Mouse (Mus musculus) neural tube, embryonic 12.5 days (tissue): ENCODE data around the gene A630095N17Rik. TPM values are rescaled to one million over a fixed set of nuclear protein-coding genes. Genes with fewer than 3 reads are reported as not detected.
A peak's percentile ranks its signal among the peaks of the same experiment; 100 is the strongest.
"Not testable (repeated sequence)": the region's sequence is repeated elsewhere in the genome, so short reads cannot be mapped to it uniquely, and the experiment has no call there.

Experiments used
- ATAC-seq: fragments of 200-750 bp; cut with Nextera tagmentation; 2 replicates; pipeline ENCODE4 v1.8.0; 2017; ENCODE audit warnings: low read depth, mild to moderate bottlenecking, moderate TSS enrichment, moderate library complexity; ENCODE audit not compliant: low FRiP score
- H3K27ac ChIP-seq: fragments of 300-500 bp; sonication (generic); 2 replicates; pipeline ENCODE4 v1.5.1; 2016
- H3K27me3 ChIP-seq: fragments of 300-500 bp; sonication (generic); replicated peaks from 2 replicates; pipeline ENCODE4 v1.6.1; 2016; ENCODE audit warnings: mild to moderate bottlenecking
- H3K36me3 ChIP-seq: fragments of 300-500 bp; sonication (generic); 2 replicates; pipeline ENCODE4 v1.6.1; 2016; ENCODE audit warnings: mild to moderate bottlenecking
- H3K4me1 ChIP-seq: fragments of 300-500 bp; sonication (generic); 2 replicates; pipeline ENCODE4 v1.6.1; 2016
- H3K4me2 ChIP-seq: fragments of 300-500 bp; sonication (generic); replicated peaks from 2 replicates; pipeline ENCODE4 v1.6.1; 2016; ENCODE audit warnings: mild to moderate bottlenecking
- H3K4me3 ChIP-seq: fragments of 300-500 bp; sonication (generic); 2 replicates; pipeline ENCODE4 v1.5.1; 2016
- H3K9ac ChIP-seq: fragments of 300-500 bp; sonication (generic); 2 replicates; pipeline ENCODE4 v1.6.1; 2016; ENCODE audit warnings: mild to moderate bottlenecking
- H3K9me3 ChIP-seq: fragments of 300-500 bp; sonication (generic); 2 replicates; pipeline ENCODE4 v1.6.1; 2016; ENCODE audit warnings: mild to moderate bottlenecking
- WGBS: fragments of 180-500 bp; shearing (Covaris S2); methylation state at CpG from one replicate; pipeline ENCODE4 v1.1.7; 2016; 5-methylcytosine and 5-hydroxymethylcytosine counted together
- polyA plus RNA-seq: library from polyadenylated mRNA; unstranded; fragments of >200 nt; fragmentation: Nextera tagmentation; extraction: Ambion mirVana; gene quantifications from 2 replicates; pipeline ENCODE4 v1.2.1, GENCODE M21; 2016

Gene A630095N17Rik
- polyA plus RNA-seq, 1 experiment from 2014 or later: not detected

GRCm38 (mm10) chr1:75234606-75235005, 2.7 kb upstream of the A630095N17Rik start:
- Histone ChIP-seq H3K9ac (no peak overlapping the region), H3K4me2 (no peak overlapping the region), H3K36me3 (0 out of 2 replicates have a peak, but pooled peaks cover 3% of the 10 kb centered on the region), H3K27ac (no peak overlapping the region), H3K4me1 (peaks cover 13% of the 10 kb centered on the region), H3K9me3 (no peaks in the 10 kb centered on the region), H3K27me3 (no peaks in the 10 kb centered on the region), H3K4me3 (no peak overlapping the region)
- ATAC-seq: peak; percentile 42
- 2% methylated on average over 8 of the region's 8 CpGs for WGBS

- H3K4me1 ChIP-seq: peaks cover 13% of the 10 kb centered on the region
- ATAC-seq, H3K9ac ChIP-seq, H3K4me2 ChIP-seq, H3K4me3 ChIP-seq, H3K36me3 ChIP-seq, H3K9me3 ChIP-seq, H3K27ac ChIP-seq, H3K27me3 ChIP-seq: not testable (repeated sequence)
- 65% methylated on average over 4 of the region's 4 CpGs for WGBS
Observed at GRCm38 (mm10) chr1:75232489-75232888, 587 bp upstream of the A630095N17Rik start.

DNA sequence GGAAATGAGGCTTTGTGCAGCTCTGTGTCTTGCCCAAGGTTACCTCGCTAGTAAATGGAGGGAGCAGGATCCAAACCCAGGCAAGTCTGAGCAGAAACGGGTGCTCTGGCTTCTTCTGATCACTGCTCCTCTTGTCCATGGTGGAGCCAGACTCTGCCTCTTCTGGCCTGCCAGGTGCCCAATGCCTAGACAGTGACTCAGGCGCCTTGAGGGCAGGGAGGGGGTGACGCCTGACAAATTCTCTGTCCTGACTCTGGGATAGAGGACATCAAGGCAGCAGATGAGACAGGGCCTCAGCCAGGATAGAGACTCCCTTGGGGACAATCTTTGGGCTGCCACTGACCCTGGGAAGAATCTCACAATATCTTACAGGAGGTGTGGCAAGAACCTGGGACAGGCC, 678 bp downstream of the A630095N17Rik start:
- H3K27ac ChIP-seq: no peak overlapping the region
- no peak for ATAC-seq
- no peaks in the 10 kb centered on the region for H3K36me3 ChIP-seq
- no peak overlapping the region for H3K4me2 ChIP-seq
- 75% methylated on average over 4 of the region's 4 CpGs for WGBS
- peaks cover 3% of the 10 kb centered on the region; the same call in 1 of the 2 replicates for H3K4me1 ChIP-seq
- no peak overlapping the region for H3K4me3 ChIP-seq
- no peaks in the 10 kb centered on the region for H3K27me3 ChIP-seq
- no peak overlapping the region for H3K9ac ChIP-seq
- no peaks in the 10 kb centered on the region for H3K9me3 ChIP-seq

DNA sequence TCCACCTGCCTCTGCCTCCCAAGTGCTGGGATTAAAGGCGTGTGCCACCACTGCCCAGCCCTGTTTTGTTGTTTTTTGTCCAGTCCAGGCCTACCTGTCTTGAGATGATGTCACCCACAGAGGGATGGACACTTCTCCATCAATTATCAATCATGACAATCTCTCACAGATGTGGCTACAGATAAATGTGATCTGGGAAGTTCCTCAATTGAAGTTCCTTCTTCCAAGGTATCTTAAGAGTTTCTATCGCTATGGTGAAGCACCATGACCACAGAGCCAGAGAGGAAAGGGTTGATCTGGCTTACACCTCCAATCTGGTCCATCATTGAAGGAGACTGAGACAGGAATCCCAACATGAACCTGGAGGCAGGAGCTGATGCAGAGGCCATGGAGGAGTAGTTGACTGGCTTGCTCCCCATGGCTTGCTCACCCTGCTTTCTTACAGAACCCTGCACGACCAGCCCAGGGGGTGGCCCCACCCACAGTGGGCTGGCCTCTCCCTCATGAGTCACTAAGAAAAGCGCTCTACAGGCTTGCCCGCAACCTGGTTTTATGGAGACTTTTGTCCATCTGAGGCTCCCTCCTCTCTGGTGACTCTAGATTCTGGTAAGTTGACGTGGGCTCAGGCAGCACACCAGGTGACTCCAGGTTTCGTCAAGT, 1.4 kb downstream of the A630095N17Rik start:
- Histone ChIP-seq H3K27ac (no peak overlapping the region), H3K4me2 (no peak overlapping the region), H3K9me3 (no peaks in the 10 kb centered on the region), H3K9ac (no peak overlapping the region), H3K4me1 (no peaks in the 10 kb centered on the region), H3K36me3 (no peaks in the 10 kb centered on the region), H3K27me3 (no peaks in the 10 kb centered on the region), H3K4me3 (no peak overlapping the region)
- WGBS: 73% methylated on average over 7 of the region's 7 CpGs
- no peak for ATAC-seq

- ATAC-seq: no peak
- no peak overlapping the region for H3K4me3 ChIP-seq
- no peaks in the 10 kb centered on the region for H3K36me3 ChIP-seq
- 77% methylated on average over 4 of the region's 4 CpGs for WGBS
- no peak overlapping the region for H3K4me2 ChIP-seq
- H3K27ac ChIP-seq: no peak overlapping the region
- H3K9ac ChIP-seq: no peak overlapping the region
- no peaks in the 10 kb centered on the region for H3K4me1 ChIP-seq
- H3K9me3 ChIP-seq: no peaks in the 10 kb centered on the region
- no peaks in the 10 kb centered on the region for H3K27me3 ChIP-seq
Observed at GRCm38 (mm10) chr1:75229158-75229557, 2.7 kb downstream of the A630095N17Rik start.

DNA sequence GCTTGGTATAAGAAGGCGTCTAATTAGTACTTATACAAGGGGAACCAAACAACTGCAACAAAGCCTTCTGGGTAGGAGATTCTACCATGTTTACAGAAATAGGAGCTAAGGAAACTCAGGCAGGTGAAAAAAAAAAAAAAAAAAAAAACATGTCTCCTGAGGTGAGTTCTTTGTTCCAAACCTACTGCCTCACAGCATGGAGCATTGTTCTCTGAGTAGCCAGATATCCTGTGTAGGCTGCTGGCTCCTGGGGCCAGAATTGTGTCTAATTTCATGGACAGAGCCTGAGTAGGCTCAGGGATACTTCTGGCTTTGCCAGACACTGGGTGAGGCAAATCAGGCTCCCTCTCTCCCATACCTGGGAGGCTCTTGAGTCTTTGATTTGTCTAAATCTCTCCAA, 4.2 kb downstream of the A630095N17Rik start:
- H3K36me3 ChIP-seq: no peaks in the 10 kb centered on the region
- H3K9me3 ChIP-seq: no peaks in the 10 kb centered on the region
- no peak overlapping the region for H3K4me3 ChIP-seq
- H3K27me3 ChIP-seq: 0 out of 2 replicates have a peak, but pooled peaks cover 11% of the 10 kb centered on the region
- H3K9ac ChIP-seq: no peak overlapping the region
- no peak for ATAC-seq
- H3K4me1 ChIP-seq: no peaks in the 10 kb centered on the region
- H3K27ac ChIP-seq: no peak overlapping the region
- WGBS: 80% methylated on average over 1 of the region's 1 CpGs
- H3K4me2 ChIP-seq: no peak overlapping the region

DNA sequence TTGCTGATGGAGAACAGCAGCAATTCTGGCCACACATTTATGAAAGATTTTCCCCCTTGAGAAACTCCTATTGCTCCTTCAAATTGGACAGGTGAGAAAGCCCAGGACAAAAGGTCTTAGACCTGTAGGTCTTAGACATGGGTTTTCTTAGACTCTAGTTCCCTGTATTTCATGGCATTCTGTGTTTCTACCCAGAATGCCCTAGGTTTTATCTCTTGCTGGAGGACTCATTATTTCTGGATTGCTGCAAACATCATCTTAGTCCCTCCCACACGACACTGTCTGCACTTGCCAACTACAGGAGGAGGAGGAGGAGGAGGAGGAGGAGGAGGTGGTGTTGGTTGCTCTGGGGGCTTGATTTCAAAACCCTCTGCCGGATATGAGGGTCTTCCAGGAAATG, 5.8 kb downstream of the A630095N17Rik start:
- H3K27ac ChIP-seq: no peak overlapping the region
- ATAC-seq: no peak
- H3K9me3 ChIP-seq: no peaks in the 10 kb centered on the region
- H3K4me2 ChIP-seq: no peak overlapping the region
- no peak overlapping the region for H3K4me3 ChIP-seq
- H3K9ac ChIP-seq: no peak overlapping the region
- peaks cover 21% of the 10 kb centered on the region for H3K27me3 ChIP-seq
- no peaks in the 10 kb centered on the region for H3K36me3 ChIP-seq
- 74% methylated on average over 2 of the region's 2 CpGs for WGBS
- H3K4me1 ChIP-seq: no peaks in the 10 kb centered on the region

DNA sequence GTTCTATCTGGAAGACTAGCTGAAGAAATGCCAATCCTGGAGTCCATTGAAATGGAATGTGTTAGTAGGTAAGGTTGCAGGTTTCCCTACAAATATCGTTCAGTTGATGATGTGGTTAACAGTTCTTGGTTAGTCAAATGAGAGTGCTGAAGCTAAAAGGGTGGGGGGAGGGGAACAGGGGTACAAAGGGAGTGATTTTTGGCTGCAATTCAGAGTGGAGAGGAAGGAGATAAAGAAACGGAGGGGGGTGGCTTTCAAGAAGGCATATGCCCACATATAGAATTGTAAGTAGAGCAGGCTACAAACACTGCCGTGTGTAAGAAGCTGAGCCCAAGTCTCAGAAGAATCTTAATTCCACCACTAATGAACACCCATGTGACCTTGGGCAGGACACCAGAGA, 6.4 kb downstream of the A630095N17Rik start:
- H3K36me3 ChIP-seq: no peaks in the 10 kb centered on the region
- no peak overlapping the region for H3K9ac ChIP-seq
- 74% methylated on average over 3 of the region's 3 CpGs for WGBS
- H3K9me3 ChIP-seq: no peaks in the 10 kb centered on the region
- no peak for ATAC-seq
- H3K27me3 ChIP-seq: peaks cover 27% of the 10 kb centered on the region
- no peak overlapping the region for H3K4me2 ChIP-seq
- no peak overlapping the region for H3K27ac ChIP-seq
- H3K4me3 ChIP-seq: no peak overlapping the region
- no peaks in the 10 kb centered on the region for H3K4me1 ChIP-seq

GRCm38 (mm10) chr1:75223532-75223931, 8.4 kb downstream of the A630095N17Rik start:
- H3K27me3 ChIP-seq: peaks cover 47% of the 10 kb centered on the region
- no peak overlapping the region for H3K4me2 ChIP-seq
- H3K9me3 ChIP-seq: no peaks in the 10 kb centered on the region
- H3K9ac ChIP-seq: no peak overlapping the region
- H3K4me3 ChIP-seq: no peak overlapping the region
- H3K4me1 ChIP-seq: peaks cover 11% of the 10 kb centered on the region
- WGBS: 71% methylated on average over 6 of the region's 6 CpGs
- H3K36me3 ChIP-seq: no peaks in the 10 kb centered on the region
- no peak for ATAC-seq
- no peak overlapping the region for H3K27ac ChIP-seq

DNA sequence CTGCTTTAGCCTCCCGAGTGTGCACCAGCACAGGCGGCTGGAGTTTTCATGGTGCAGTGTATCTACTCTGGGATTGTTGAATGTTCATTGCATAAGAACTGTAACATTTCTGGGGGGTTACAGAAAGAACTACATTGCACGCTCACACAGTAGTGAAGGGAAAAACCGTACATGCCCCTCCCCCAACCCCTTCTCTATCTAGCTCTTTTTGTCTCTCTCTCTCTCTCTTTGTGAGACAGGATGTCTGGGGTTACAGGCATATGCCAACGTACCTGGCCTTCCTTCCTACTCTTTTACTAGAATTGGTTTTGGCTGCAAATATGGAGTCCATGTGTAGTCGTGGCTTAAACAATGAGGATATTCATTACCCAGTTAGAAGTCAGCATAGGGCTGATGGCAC, 9.0 kb downstream of the A630095N17Rik start:
- H3K27me3 ChIP-seq: peaks cover 53% of the 10 kb centered on the region
- H3K36me3 ChIP-seq: no peaks in the 10 kb centered on the region
- peaks cover 17% of the 10 kb centered on the region for H3K4me1 ChIP-seq
- no peak overlapping the region for H3K4me2 ChIP-seq
- H3K4me3 ChIP-seq: no peak overlapping the region
- ATAC-seq: no peak
- no peaks in the 10 kb centered on the region for H3K9me3 ChIP-seq
- H3K27ac ChIP-seq: no peak overlapping the region
- 86% methylated on average over 6 of the region's 6 CpGs for WGBS
- no peak overlapping the region for H3K9ac ChIP-seq

GRCm38 (mm10) chr1:75221538-75221937, 10.4 kb downstream of the A630095N17Rik start:
- Histone ChIP-seq H3K36me3 (no peaks in the 10 kb centered on the region), H3K27ac (no peak overlapping the region), H3K4me3 (no peak overlapping the region), H3K9me3 (no peaks in the 10 kb centered on the region), H3K9ac (no peak overlapping the region), H3K4me2 (no peak overlapping the region), H3K4me1 (peaks cover 18% of the 10 kb centered on the region), H3K27me3 (peaks cover 67% of the 10 kb centered on the region)
- no peak for ATAC-seq
- 77% methylated on average over 3 of the region's 3 CpGs for WGBS

GRCm38 (mm10) chr1:75219531-75219930, 12.4 kb downstream of the A630095N17Rik start, which contains the start of gene Tuba4a:
Gene Tuba4a, minus strand, starts transcription at chr1:75219865.
- Histone ChIP-seq H3K9ac (peak within 1 kb of the TSS; percentile 49), H3K27ac (no peak within 1 kb of the TSS), H3K4me1 (peaks cover 18% of the 10 kb centered on the region), H3K27me3 (peaks cover 73% of the 10 kb centered on the region), H3K36me3 (peaks cover 13% of the 10 kb centered on the region), H3K9me3 (no peaks in the 10 kb centered on the region), H3K4me3 (peak within 1 kb of the TSS; percentile 45), H3K4me2 (peak within 1 kb of the TSS; percentile 87)
- under 1% methylated on average over 34 of the region's 34 CpGs for WGBS
- peak; percentile 41; the same call in 1 of the 2 replicates for ATAC-seq

DNA sequence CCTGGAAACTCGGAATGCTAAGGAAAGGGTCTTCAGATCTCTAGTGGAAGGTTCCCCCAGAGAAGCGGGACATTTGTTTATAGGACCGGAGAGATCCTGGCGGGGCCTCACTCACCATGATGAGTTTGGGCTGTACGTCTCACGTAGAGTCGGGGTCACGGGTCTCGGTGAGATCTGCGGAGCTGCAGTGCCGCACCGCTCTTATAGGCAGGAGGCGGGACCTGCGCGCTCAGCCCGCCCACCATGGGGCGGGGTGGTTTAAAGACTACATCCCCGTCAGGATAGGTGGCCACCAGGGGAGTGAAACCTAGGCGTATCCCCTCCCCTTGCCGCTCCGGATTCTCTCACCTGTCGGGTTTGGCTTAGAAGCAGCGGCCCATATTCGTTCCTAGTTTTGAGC, 12.8 kb downstream of the A630095N17Rik start:
- WGBS: 1% methylated on average over 24 of the region's 24 CpGs
- Histone ChIP-seq H3K9me3 (no peaks in the 10 kb centered on the region), H3K27me3 (peaks cover 73% of the 10 kb centered on the region), H3K27ac (no peak overlapping the region), H3K4me3 (peak overlapping the region; percentile 45), H3K36me3 (peaks cover 17% of the 10 kb centered on the region), H3K4me1 (peaks cover 18% of the 10 kb centered on the region), H3K4me2 (peak overlapping the region; percentile 87), H3K9ac (peak overlapping the region; percentile 49)
- peak; percentile 81 for ATAC-seq
